Mouse (Mus musculus) Muller cell, postnatal 12 days (primary cell): Measurements from ENCODE around the gene Gm42420.

ENCODE experiments used
- DNase-seq: peaks from one replicate; pipeline ENCODE4 v3.0.0-alpha.2; 2015; ENCODE audit errors: inconsistent ontology term

The Gm42420 gene

GRCm38 (mm10) chr6:39573791-39574554 is 11.6 kb upstream of the Gm42420 start, which contains the start of gene Adck2:
Gene Adck2, plus strand, starts transcription at chr6:39573873.
- DNase-seq, result peak; percentile 90

GRCm38 (mm10) chr6:39574555-39574869 is 11.0 kb upstream of the Gm42420 start:
- no peak for DNase-seq

- no peak for DNase-seq
These were observed 10.6 kb upstream of the Gm42420 start for GRCm38 (mm10) chr6:39574951-39575350.

GRCm38 (mm10) chr6:39579552-39579951 is 6.0 kb upstream of the Gm42420 start:
- DNase-seq, result no peak

- DNase-seq, result no peak
These were observed 5.0 kb upstream of the Gm42420 start for GRCm38 (mm10) chr6:39580558-39580957.

GRCm38 (mm10) chr6:39581087-39581784 is 4.3 kb upstream of the Gm42420 start:
- DNase-seq, result no peak

- DNase-seq, result no peak
These were observed 5.9 kb downstream of the Gm42420 start for GRCm38 (mm10) chr6:39591481-39591880.

GRCm38 (mm10) chr6:39592401-39593214 is 7.1 kb downstream of the Gm42420 start, which contains the start of gene Ndufb2:
Gene Ndufb2, plus strand, starts transcription at chr6:39592574.
- DNase-seq, result peak; percentile 97

GRCm38 (mm10) chr6:39600851-39601250 is 15.3 kb downstream of the Gm42420 start:
- no peak for DNase-seq

GRCm38 (mm10) chr6:39601828-39602227 is 16.3 kb downstream of the Gm42420 start:
- no peak for DNase-seq

GRCm38 (mm10) chr6:39604565-39604964 is 19.0 kb downstream of the Gm42420 start:
- no peak for DNase-seq

GRCm38 (mm10) chr6:39606056-39606455 is 20.5 kb downstream of the Gm42420 start:
- no peak for DNase-seq

GRCm38 (mm10) chr6:39606862-39607261 is 21.3 kb downstream of the Gm42420 start:
- DNase-seq, result no peak

GRCm38 (mm10) chr6:39607365-39607764 is 21.8 kb downstream of the Gm42420 start:
- no peak for DNase-seq

- no peak for DNase-seq
These were observed 24.7 kb downstream of the Gm42420 start for GRCm38 (mm10) chr6:39610207-39610606.

- DNase-seq, result no peak
These were observed 25.7 kb downstream of the Gm42420 start for GRCm38 (mm10) chr6:39611296-39611695.
